ENCODE assay signal across 30 mouse cellular contexts in the genomic region with DNA sequence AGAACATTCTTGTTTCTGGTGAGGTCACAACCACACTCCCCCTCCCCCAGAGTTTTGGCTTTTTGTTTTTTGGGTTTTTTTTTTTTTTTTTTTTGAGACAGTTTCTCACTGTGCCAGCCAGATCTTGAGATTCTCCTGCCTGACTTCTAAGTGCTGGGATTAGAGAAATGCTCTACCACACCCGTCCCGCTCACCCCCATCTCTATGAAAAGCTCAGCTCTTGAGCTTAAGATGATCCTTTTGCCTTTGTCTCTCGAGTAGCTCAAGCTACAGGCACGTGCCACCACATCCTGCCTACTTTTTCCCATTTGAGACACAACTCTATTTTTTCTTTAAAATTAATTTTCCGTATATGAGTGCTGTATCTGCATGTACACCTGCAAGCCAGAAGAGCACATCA. TPM values are rescaled to one million over a fixed set of nuclear protein-coding genes. Genes with fewer than 3 reads are reported as not detected.
"Had no signal": no experiment of that assay in that cellular context is flagged by ENCODE, and none has a peak within 500 bp of the region (broad histone marks: within the 10 kb centered on the region; RNA-seq: fewer than 3 reads in every experiment).

No protein-coding gene starts in this region.

- ATAC-seq: forebrain, embryonic 13.5 days; forebrain, embryonic 14.5 days; forebrain, embryonic 15.5 days; forebrain, embryonic 16.5 days; forebrain, postnatal 0 days had no signal

- H3K27ac ChIP-seq: embryonic facial prominence, embryonic 10.5 days; embryonic facial prominence, embryonic 12.5 days; embryonic facial prominence, embryonic 13.5 days; embryonic facial prominence, embryonic 15.5 days; forebrain, embryonic 10.5 days; forebrain, embryonic 12.5 days; forebrain, embryonic 13.5 days; forebrain, embryonic 15.5 days; gastrocnemius, adult 2 months; heart, adult 2 months had no signal

- DNase-seq: cerebellum, adult 9-10 months; cerebellum, adult 9-11 months; cerebellum, postnatal 10 days; cerebellum, postnatal 14 days; cerebellum, postnatal 25 days; cerebellum, postnatal 36 days; embryo, embryonic 11 days; forebrain, postnatal 0 days; gastrocnemius, postnatal 10 days; gastrocnemius, postnatal 14 days; gastrocnemius, postnatal 25 days; gastrocnemius, postnatal 36 days; heart, adult 11 months; heart, adult 18-20 months; heart, adult 2 months had no signal

- H3K27me3 ChIP-seq: embryonic facial prominence, embryonic 12.5 days; embryonic facial prominence, embryonic 13.5 days; embryonic facial prominence, embryonic 15.5 days; forebrain, embryonic 12.5 days; forebrain, embryonic 13.5 days; forebrain, embryonic 15.5 days had no signal

- H3K4me3 ChIP-seq: embryonic facial prominence, embryonic 10.5 days; embryonic facial prominence, embryonic 12.5 days; embryonic facial prominence, embryonic 13.5 days; embryonic facial prominence, embryonic 15.5 days; erythroblast, embryonic 14.5 days; forebrain, embryonic 10.5 days; forebrain, embryonic 12.5 days; forebrain, embryonic 13.5 days; forebrain, embryonic 15.5 days; gastrocnemius, adult 2 months; heart, adult 2 months had no signal

- H3K9ac ChIP-seq: embryonic facial prominence, embryonic 12.5 days; embryonic facial prominence, embryonic 13.5 days; embryonic facial prominence, embryonic 15.5 days; forebrain, embryonic 12.5 days; forebrain, embryonic 13.5 days; forebrain, embryonic 15.5 days; forebrain, postnatal 0 days had no signal

- H3K9me3 ChIP-seq: embryonic facial prominence, embryonic 10.5 days; embryonic facial prominence, embryonic 12.5 days; embryonic facial prominence, embryonic 13.5 days; embryonic facial prominence, embryonic 15.5 days; forebrain, embryonic 10.5 days; forebrain, embryonic 12.5 days; forebrain, embryonic 13.5 days; forebrain, embryonic 15.5 days had no signal

- H3K4me2 ChIP-seq: embryonic facial prominence, embryonic 12.5 days; embryonic facial prominence, embryonic 13.5 days; embryonic facial prominence, embryonic 15.5 days; forebrain, embryonic 12.5 days; forebrain, embryonic 13.5 days; forebrain, embryonic 15.5 days had no signal

RNA-seq across cellular contexts. Expression of gene Pde6g, which starts 11.1 kb away (rescaled TPM):
- total RNA-seq: common myeloid progenitor, adult 5-6 weeks; granulocyte monocyte progenitor cell, adult 5-6 weeks had no signal
- polyA plus RNA-seq: embryonic facial prominence, embryonic 13.5 days; embryonic facial prominence, embryonic 14.5 days; erythroblast, embryonic 14.5 days; forebrain, embryonic 14.5 days had no signal
